Comparison of ENCODE assay signal across 14 mouse cellular contexts in the genomic region with DNA sequence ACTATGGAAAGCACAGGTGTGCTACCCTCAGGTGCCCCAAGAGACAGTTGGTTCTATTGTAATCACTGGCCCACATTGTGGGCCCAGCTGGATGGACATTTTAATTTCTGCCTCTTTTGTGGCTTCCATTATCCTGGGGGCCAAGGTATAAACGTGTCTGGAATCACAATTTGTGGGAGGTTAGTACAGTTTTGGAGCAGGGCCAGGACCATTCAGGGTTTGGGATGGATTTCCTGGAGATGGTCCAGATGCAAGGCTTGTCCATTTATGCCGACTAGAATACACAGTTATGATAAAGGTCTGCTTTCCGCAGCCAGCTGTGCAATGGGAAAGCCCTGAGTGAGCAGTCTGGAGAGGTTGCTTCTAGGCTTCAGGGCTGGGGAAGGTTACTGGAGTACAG. TPM values are rescaled to one million over a fixed set of nuclear protein-coding genes. Genes with fewer than 3 reads are reported as not detected.
DNase-seq lines count a peak whose midpoint lies in the region; ATAC-seq lines count a peak whose summit lies in the region.
"Had no signal": no experiment of that assay in that cellular context is flagged by ENCODE, and none has a peak within 500 bp of the region (broad histone marks: within the 10 kb centered on the region; RNA-seq: fewer than 3 reads in every experiment).

No protein-coding gene starts in this region.

- H3K9me3 ChIP-seq in embryonic facial prominence, embryonic 14.5 days (ENCODE audit: control insufficient read depth, low read length), result 0 out of 2 replicates have a peak, but pooled peaks cover 3% of the 10 kb centered on the region
- H3K9me3 ChIP-seq in embryonic facial prominence, embryonic 10.5 days, result no peaks in the 10 kb centered on the region
- H3K9me3 ChIP-seq: heart, embryonic 13.5 days; kidney, embryonic 15.5 days; lung, embryonic 15.5 days had no signal

- no peak overlapping the region for H3K4me2 ChIP-seq in embryonic facial prominence, embryonic 14.5 days (ENCODE audit: low read depth, low read length)
- H3K4me2 ChIP-seq: heart, embryonic 13.5 days; kidney, embryonic 15.5 days; lung, embryonic 15.5 days had no signal

- H3K36me3 ChIP-seq in embryonic facial prominence, embryonic 14.5 days (ENCODE audit: control insufficient read depth, insufficient read depth, low read length), result no peaks in the 10 kb centered on the region
- H3K36me3 ChIP-seq in embryonic facial prominence, embryonic 10.5 days (replicated peaks), result no peaks in the 10 kb centered on the region
- H3K36me3 ChIP-seq: heart, embryonic 13.5 days; kidney, embryonic 15.5 days; lung, embryonic 15.5 days had no signal

- H3K9ac ChIP-seq in embryonic facial prominence, embryonic 14.5 days (ENCODE audit: low read depth, low read length), result no peak overlapping the region
- H3K9ac ChIP-seq: heart, embryonic 13.5 days; kidney, embryonic 15.5 days; lung, embryonic 15.5 days had no signal

- H3K4me1 ChIP-seq in embryonic facial prominence, embryonic 14.5 days (ENCODE audit: control insufficient read depth, insufficient read depth, low read length), result no peaks in the 10 kb centered on the region
- no peaks in the 10 kb centered on the region for H3K4me1 ChIP-seq in embryonic facial prominence, embryonic 10.5 days
- H3K4me1 ChIP-seq: lung, embryonic 15.5 days had no signal

- WGBS in embryonic facial prominence, embryonic 14.5 days, result 36% methylated on average over 3 of the region's 3 CpGs
- WGBS in embryonic facial prominence, embryonic 10.5 days, result 79% methylated on average over 3 of the region's 3 CpGs

- H3K27ac ChIP-seq in embryonic facial prominence, embryonic 14.5 days (replicated peaks; ENCODE audit: low read depth, low read length), result no peak overlapping the region
- H3K27ac ChIP-seq in embryonic facial prominence, embryonic 10.5 days (replicated peaks), result no peak overlapping the region
- H3K27ac ChIP-seq: heart, embryonic 13.5 days; kidney, embryonic 15.5 days; lung, embryonic 15.5 days had no signal

- no peak overlapping the region for H3K4me3 ChIP-seq in embryonic facial prominence, embryonic 14.5 days (ENCODE audit: low read depth, low read length)
- H3K4me3 ChIP-seq in embryonic facial prominence, embryonic 10.5 days, result no peak overlapping the region
- H3K4me3 ChIP-seq: heart, embryonic 13.5 days; kidney, embryonic 15.5 days; lung, embryonic 15.5 days had no signal

- H3K27me3 ChIP-seq in embryonic facial prominence, embryonic 14.5 days (replicated peaks; ENCODE audit: control insufficient read depth, insufficient read depth, low read length), result no peaks in the 10 kb centered on the region
- no peaks in the 10 kb centered on the region for H3K27me3 ChIP-seq in embryonic facial prominence, embryonic 10.5 days (replicated peaks; ENCODE audit: low read depth, poor library complexity, severe bottlenecking)
- H3K27me3 ChIP-seq: heart, embryonic 13.5 days; kidney, embryonic 15.5 days; lung, embryonic 15.5 days had no signal

- no peak; the same call in 1 of the 2 replicates for ATAC-seq in embryonic facial prominence, embryonic 14.5 days (ENCODE audit: low read depth)

- DNase-seq in embryonic facial prominence, embryonic 14.5 days (ENCODE audit: low spot score), result peak; percentile 56
- DNase-seq in embryonic facial prominence, embryonic 10.5 days (ENCODE audit: low spot score), result no peak
- peak; percentile 12 for DNase-seq in kidney, postnatal 14 days
- no peak for DNase-seq in kidney, adult 11 months
- DNase-seq in right cerebral cortex, postnatal 4 days, result peak; percentile 16
- DNase-seq in right cerebral cortex, adult 2 months (ENCODE audit: low spot score in 2 of 2), result no peak
- DNase-seq in heart, adult 18-20 months, result no peak
- DNase-seq in layer of hippocampus, postnatal 14 days (ENCODE audit: low spot score in 2 of 2), result no peak
- DNase-seq: cerebellum, adult 11-12 months; right cerebral cortex, adult 18-20 months; thymus, postnatal 4 days had no signal

RNA-seq across cellular contexts. Expression of a gene that starts 13.7 kb away (rescaled TPM):
- 21.7 and 25.8 TPM in 2 replicates for polyA plus RNA-seq in embryonic facial prominence, embryonic 14.5 days (2014; fragmentation: Nextera tagmentation; extraction: Ambion mirVana)
- polyA plus RNA-seq in embryonic facial prominence, embryonic 10.5 days (2016; fragmentation: Nextera tagmentation; extraction: Ambion mirVana), result 20.8 and 21.6 TPM in 2 replicates
- 10 to 100 TPM; 21.4 to 25.5 TPM for total RNA-seq in heart, adult 18-20 months (2021)
- total RNA-seq in layer of hippocampus, postnatal 14 days (2021), result 10 to 100 TPM; 59.1 to 66.2 TPM

Comparison
In these comparisons a context has a peak if more than half of its experiments do, and no peak if none do; other contexts are left out.
1. DNase-seq: peak in embryonic facial prominence, embryonic 14.5 days (single experiment), kidney, postnatal 14 days (single experiment) and right cerebral cortex, postnatal 4 days (single experiment); none in embryonic facial prominence, embryonic 10.5 days (single experiment), kidney, adult 11 months (single experiment), right cerebral cortex, adult 2 months (0 of 2), heart, adult 18-20 months (0 of 2) and layer of hippocampus, postnatal 14 days (0 of 2).